Mouse (Mus musculus) limb, embryonic 14.5 days (tissue): ENCODE measurements around the gene Kcnip2. TPM values are rescaled to one million over a fixed set of nuclear protein-coding genes. Genes with fewer than 3 reads are reported as not detected.

Experiments used
- ATAC-seq: fragments of 200-750 bp; cut with Nextera tagmentation; 2 replicates; pipeline ENCODE4 v1.8.0; 2017; ENCODE audit warnings: low read depth, moderate number of reproducible peaks, moderate TSS enrichment; ENCODE audit not compliant: low FRiP score
- DNase-seq: peaks from one replicate; pipeline ENCODE4 v3.0.0-alpha.2; 2015; ENCODE audit warnings: low spot score
- H3K27ac ChIP-seq: fragments of 300-500 bp; sonication (generic); replicated peaks from 2 replicates; pipeline ENCODE4 v1.5.1; 2014; ENCODE audit warnings: low read depth, mild to moderate bottlenecking, low read length, moderate library complexity, mixed read lengths
- H3K27me3 ChIP-seq: fragments of 300-500 bp; sonication (generic); 2 replicates; pipeline ENCODE4 v1.6.1; 2014; ENCODE audit warnings: low read length, mixed read lengths; ENCODE audit not compliant: control insufficient read depth, insufficient read depth
- H3K36me3 ChIP-seq: fragments of 300-500 bp; sonication (generic); 2 replicates; pipeline ENCODE4 v1.6.1; 2014; ENCODE audit warnings: mild to moderate bottlenecking, low read length, moderate library complexity, mixed read lengths; ENCODE audit not compliant: control insufficient read depth, insufficient read depth
- H3K4me1 ChIP-seq: fragments of 300-500 bp; sonication (generic); 2 replicates; pipeline ENCODE4 v1.6.1; 2014; ENCODE audit warnings: antibody characterized with exemption, low read length, mixed read lengths; ENCODE audit not compliant: control insufficient read depth, insufficient read depth
- H3K4me2 ChIP-seq: fragments of 300-500 bp; sonication (generic); replicated peaks from 2 replicates; pipeline ENCODE4 v1.6.1; 2014; ENCODE audit warnings: low read depth, mild to moderate bottlenecking, low read length, moderate library complexity; ENCODE audit not compliant: severe bottlenecking
- H3K4me3 ChIP-seq: fragments of 300-500 bp; sonication (generic); replicated peaks from 2 replicates; pipeline ENCODE4 v1.5.1; 2014; ENCODE audit warnings: low read length
- H3K9ac ChIP-seq: fragments of 300-500 bp; sonication (generic); 2 replicates; pipeline ENCODE4 v1.6.1; 2014; ENCODE audit warnings: mild to moderate bottlenecking, low read depth, low read length, moderate library complexity; ENCODE audit not compliant: severe bottlenecking
- H3K9me3 ChIP-seq: fragments of 300-500 bp; sonication (generic); 2 replicates; pipeline ENCODE4 v1.6.1; 2016; ENCODE audit warnings: low read length; ENCODE audit not compliant: control insufficient read depth
- POLR2A ChIP-seq: fragments of 200-500 bp; IDR thresholded peaks from 2 replicates; pipeline ENCODE4 v1.8.0; 2012; ENCODE audit warnings: inconsistent platforms, mild to moderate bottlenecking, moderate library complexity, borderline replicate concordance; ENCODE audit not compliant: insufficient read depth, insufficient read length; ENCODE audit errors: extremely low read depth
- whole genome bisulfite sequencing: fragments of 180-500 bp; shearing (Covaris S2); extraction: QIAGEN DNeasy Blood & Tissue Kit; methylation state at CpG from one replicate; pipeline ENCODE4 v1.1.7; 2014; 5-methylcytosine and 5-hydroxymethylcytosine counted together
- polyA plus RNA-seq, 2 experiments: library from polyadenylated mRNA; depleted of rRNA in 1 of 2; stranded (reverse) in 1 of 2; unstranded in 1 of 2; fragments of >200 nt; fragmentation: Nextera tagmentation in 1 of 2; extraction: Ambion mirVana in 1 of 2; gene quantifications; 2 replicates each; pipeline versions ENCODE4 v1.2.1 to v1.2.3; 2012 to 2014

Gene Kcnip2
- polyA plus RNA-seq, 2 experiments: 0.92 to 1.5 TPM

DNA sequence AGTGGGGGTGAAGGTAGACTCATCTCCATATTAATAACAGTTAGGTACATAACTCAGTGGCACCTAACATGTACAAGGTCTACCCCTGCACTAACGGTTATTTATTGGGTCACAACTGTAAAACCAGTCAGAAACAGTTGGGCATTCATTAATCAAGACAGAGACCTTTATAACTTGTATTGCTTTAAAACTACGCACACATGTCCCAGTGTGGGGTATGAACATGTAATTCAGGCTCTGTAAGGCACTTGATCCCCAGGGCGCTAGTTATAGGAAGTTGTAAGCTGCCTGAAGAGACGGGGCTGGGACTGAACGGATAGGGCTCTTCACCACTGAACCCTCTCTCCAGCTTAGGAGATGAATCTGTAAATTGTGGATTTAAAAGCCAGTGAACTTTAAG lies 57.2 kb downstream of the Kcnip2 start:
- Histone ChIP-seq H3K4me3 (no peak overlapping the region), H3K9me3 (no peaks in the 10 kb centered on the region), H3K27me3 (no peaks in the 10 kb centered on the region), H3K4me2 (no peak overlapping the region), H3K9ac (no peak overlapping the region), H3K27ac (no peak overlapping the region), H3K36me3 (peaks cover 94% of the 10 kb centered on the region), H3K4me1 (no peaks in the 10 kb centered on the region)
- TF ChIP-seq POLR2A: no peak
- no peak for ATAC-seq
- no peak for DNase-seq
- 80% methylated on average over 5 of the region's 5 CpGs for WGBS

DNA sequence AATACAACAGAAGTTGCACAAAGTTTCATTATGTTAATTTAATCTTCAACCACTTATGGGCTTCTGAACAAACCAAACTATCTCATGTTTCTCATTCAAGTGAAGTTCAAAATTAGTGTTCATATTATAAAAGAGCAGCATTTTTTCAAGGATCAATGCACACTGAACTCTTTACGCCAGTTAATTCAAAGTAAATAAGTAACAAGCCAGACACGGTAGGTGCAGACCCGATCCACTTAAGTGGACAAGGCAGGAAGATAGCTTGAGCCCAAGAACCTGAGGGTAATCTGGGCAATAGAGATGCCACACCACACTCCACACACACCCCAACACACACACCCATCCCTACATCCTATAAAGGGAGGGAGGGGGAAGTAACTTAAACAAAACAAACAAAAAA lies 62.3 kb downstream of the Kcnip2 start:
- H3K4me1 ChIP-seq: peaks cover 4% of the 10 kb centered on the region
- peaks cover 75% of the 10 kb centered on the region for H3K36me3 ChIP-seq
- no peak for TF ChIP-seq POLR2A
- no peaks in the 10 kb centered on the region for H3K9me3 ChIP-seq
- H3K4me3 ChIP-seq: no peak overlapping the region
- no peak overlapping the region for H3K27ac ChIP-seq
- H3K9ac ChIP-seq: no peak overlapping the region
- no peak for DNase-seq
- 96% methylated on average over 3 of the region's 3 CpGs for WGBS
- no peak overlapping the region for H3K4me2 ChIP-seq
- no peaks in the 10 kb centered on the region for H3K27me3 ChIP-seq
- no peak for ATAC-seq

DNA sequence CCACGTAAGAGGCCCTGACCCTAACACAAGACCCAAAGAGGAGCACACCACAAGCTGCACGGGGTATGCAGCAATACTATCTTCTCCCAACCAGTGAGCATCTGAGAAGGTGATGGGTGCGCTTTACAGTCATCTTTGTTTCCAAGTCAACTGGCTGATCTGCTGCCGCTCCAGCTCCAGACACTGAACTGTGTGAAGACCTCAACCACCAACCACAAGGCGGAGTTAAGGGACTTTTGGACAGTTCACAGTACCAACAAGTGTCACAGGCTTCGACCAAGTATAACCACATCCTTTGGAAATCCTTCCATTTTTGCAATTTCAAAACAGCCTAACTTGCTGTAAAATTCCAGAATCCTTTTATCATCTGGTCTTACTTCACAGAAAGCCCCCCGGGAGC lies 64.0 kb downstream of the Kcnip2 start:
- Histone ChIP-seq H3K36me3 (peaks cover 59% of the 10 kb centered on the region), H3K4me3 (no peak overlapping the region), H3K9me3 (no peaks in the 10 kb centered on the region), H3K27me3 (no peaks in the 10 kb centered on the region), H3K4me1 (peaks cover 8% of the 10 kb centered on the region), H3K4me2 (no peak overlapping the region), H3K27ac (no peak overlapping the region), H3K9ac (no peak overlapping the region)
- no peak for ATAC-seq
- WGBS: 93% methylated on average over 7 of the region's 7 CpGs
- no peak for DNase-seq
- no peak for TF ChIP-seq POLR2A

DNA sequence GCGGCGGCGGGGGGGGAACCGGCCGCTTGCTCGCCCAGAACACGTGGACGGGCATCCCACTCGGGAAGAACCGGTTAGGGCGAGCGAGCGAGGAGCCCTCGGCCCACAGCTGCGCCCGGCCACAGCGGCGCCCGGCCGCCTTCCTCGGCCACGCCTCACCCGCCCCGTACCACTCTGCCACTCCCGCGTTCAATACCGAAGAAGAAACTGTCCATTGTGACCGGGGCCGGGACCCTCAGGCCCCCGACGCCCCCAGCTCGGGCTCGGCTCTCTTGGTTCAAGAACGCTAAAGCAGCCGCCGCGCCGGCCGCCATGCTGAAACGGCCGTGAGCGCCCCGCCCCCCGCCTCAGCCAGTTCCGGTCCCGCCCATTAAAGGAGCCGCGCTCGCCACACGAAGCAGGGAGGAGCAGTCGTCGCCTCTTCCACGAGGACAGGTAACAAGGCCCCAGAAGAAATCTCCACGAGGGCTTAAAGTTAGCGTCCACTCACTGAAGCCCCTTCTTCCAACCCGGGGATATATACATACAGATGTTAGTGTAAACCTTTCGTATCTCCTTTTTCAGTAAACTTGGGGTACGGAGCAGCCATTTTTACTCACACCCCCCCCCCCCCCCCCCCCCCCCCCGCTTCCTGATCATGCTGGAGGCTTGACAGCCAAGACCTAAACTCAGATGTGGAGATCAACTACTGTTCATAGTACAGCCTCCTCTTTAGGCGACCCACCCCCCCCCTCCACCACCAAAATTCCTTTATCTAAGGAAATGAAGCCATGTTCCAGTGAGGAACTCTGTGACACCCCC lies 66.4 kb downstream of the Kcnip2 start, which contains the start of gene Npm3:
TSS of gene Npm3 (minus strand) at position 349 of the 801 bp plus-strand sequence.
- no peak for TF ChIP-seq POLR2A
- peaks cover 24% of the 10 kb centered on the region for H3K27me3 ChIP-seq
- no peak within 1 kb of the TSS for H3K27ac ChIP-seq
- no peaks in the 10 kb centered on the region for H3K9me3 ChIP-seq
- peak within 1 kb of the TSS; percentile 75 for H3K4me3 ChIP-seq
- H3K9ac ChIP-seq: peak within 1 kb of the TSS; percentile 78
- peak within 1 kb of the TSS; percentile 90 for H3K4me2 ChIP-seq
- DNase-seq (peak; percentile 86), ATAC-seq (peak; percentile 85)
- H3K36me3 ChIP-seq: peaks cover 35% of the 10 kb centered on the region
- 1% methylated on average over 42 of the region's 60 CpGs for WGBS
- peaks cover 12% of the 10 kb centered on the region for H3K4me1 ChIP-seq

DNA sequence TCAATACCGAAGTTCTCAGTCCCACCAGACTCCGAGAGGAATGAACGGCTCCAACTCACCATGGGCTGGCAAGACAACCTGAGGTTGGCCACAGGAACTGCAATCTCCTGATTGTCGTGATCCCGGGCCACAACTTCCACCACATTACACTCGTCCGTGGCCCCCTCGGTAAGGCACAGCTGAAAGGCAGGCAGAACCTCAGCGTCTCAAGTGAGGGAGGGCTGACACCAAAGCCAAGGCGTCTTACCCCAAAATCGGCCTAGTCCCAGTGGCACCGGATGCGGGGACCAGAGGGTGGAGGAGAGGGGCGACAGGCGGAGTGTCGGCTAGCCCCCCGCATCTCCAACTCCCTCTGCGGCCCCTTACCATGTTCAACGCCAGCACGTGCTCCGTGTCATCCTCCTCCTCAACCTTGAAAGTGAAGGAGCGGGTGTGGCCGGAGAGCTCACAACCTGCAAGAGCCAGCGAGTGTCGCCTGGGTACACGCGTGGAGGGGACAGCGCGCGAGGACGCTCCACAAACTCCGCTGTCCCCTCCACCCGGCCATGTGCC lies 67.1 kb downstream of the Kcnip2 start:
- Histone ChIP-seq H3K9me3 (no peaks in the 10 kb centered on the region), H3K36me3 (peaks cover 29% of the 10 kb centered on the region), H3K4me1 (peaks cover 12% of the 10 kb centered on the region), H3K4me2 (peak overlapping the region; percentile 90), H3K9ac (peak overlapping the region; percentile 78), H3K27ac (no peak overlapping the region), H3K27me3 (peaks cover 30% of the 10 kb centered on the region), H3K4me3 (peak overlapping the region; percentile 75)
- DNase-seq: no peak
- under 1% methylated on average over 33 of the region's 33 CpGs for WGBS
- no peak for TF ChIP-seq POLR2A
- peak; percentile 5; the same call in 1 of the 2 replicates for ATAC-seq
